Mouse (Mus musculus): ENCODE results near the gene Hmg20b.

Hmg20b gene

GRCm38 (mm10) chr10:81349961-81350350 lies 324 bp downstream of the Hmg20b start:
- DNase-seq = no peak

GRCm38 (mm10) chr10:81349146-81349545 lies 1.1 kb downstream of the Hmg20b start:
- DNase-seq = peak; percentile 86

- DNase-seq = peak; percentile 91
These were observed 3.7 kb downstream of the Hmg20b start for GRCm38 (mm10) chr10:81346453-81347067.

GRCm38 (mm10) chr10:81345162-81345534 lies 5.1 kb downstream of the Hmg20b start:
- DNase-seq = no peak

- DNase-seq = no peak
These were observed 5.7 kb downstream of the Hmg20b start for GRCm38 (mm10) chr10:81344421-81345161.

- DNase-seq = no peak
These were observed 7.4 kb downstream of the Hmg20b start, which contains the start of gene Gipc3 for GRCm38 (mm10) chr10:81342686-81343505. TSS of gene Gipc3 (minus strand) at chr10:81343266.

GRCm38 (mm10) chr10:81341333-81341949 lies 8.8 kb downstream of the Hmg20b start:
- peak; percentile 75 for DNase-seq

- peak; percentile 76 for DNase-seq
These were observed 9.5 kb downstream of the Hmg20b start for GRCm38 (mm10) chr10:81340551-81341332.

GRCm38 (mm10) chr10:81336558-81336957 lies 13.7 kb downstream of the Hmg20b start:
- no peak for DNase-seq

GRCm38 (mm10) chr10:81335393-81336340 lies 14.6 kb downstream of the Hmg20b start:
- peak; percentile 38 for DNase-seq

GRCm38 (mm10) chr10:81334324-81334723 lies 16.0 kb downstream of the Hmg20b start:
- DNase-seq = no peak

- no peak for DNase-seq
These were observed 18.0 kb downstream of the Hmg20b start for GRCm38 (mm10) chr10:81332277-81332676.

- DNase-seq = no peak
These were observed 20.3 kb downstream of the Hmg20b start for GRCm38 (mm10) chr10:81330007-81330406.

- peak; percentile 53 for DNase-seq
These were observed 20.9 kb downstream of the Hmg20b start for GRCm38 (mm10) chr10:81329194-81329975.

- peak; percentile 62 for DNase-seq
These were observed 21.9 kb downstream of the Hmg20b start, which contains the start of gene Tbxa2r for GRCm38 (mm10) chr10:81328386-81328785. TSS of gene Tbxa2r (plus strand) at chr10:81328731.

GRCm38 (mm10) chr10:81327959-81328358 lies 22.3 kb downstream of the Hmg20b start:
- DNase-seq = no peak

- no peak for DNase-seq
These were observed 23.4 kb downstream of the Hmg20b start for GRCm38 (mm10) chr10:81326858-81327257.

GRCm38 (mm10) chr10:81325781-81326180 lies 24.5 kb downstream of the Hmg20b start:
- no peak for DNase-seq

- DNase-seq = no peak
These were observed 25.1 kb downstream of the Hmg20b start for GRCm38 (mm10) chr10:81325176-81325575.

Data from liver (tissue).